Mouse (Mus musculus) neural tube, embryonic 13.5 days (tissue): ENCODE results near the gene Tlr3. TPM values are rescaled to one million over a fixed set of nuclear protein-coding genes. Genes with fewer than 3 reads are reported as not detected.

ENCODE experiments used
- polyA plus RNA-seq: library from polyadenylated mRNA; unstranded; fragments of >200 nt; fragmentation: Nextera tagmentation; extraction: Ambion mirVana; gene quantifications from 2 replicates; pipeline ENCODE4 v1.2.1, GENCODE M21; 2015

The Tlr3 gene
- polyA plus RNA-seq, 1 experiment from 2014 or later: 1.0 TPM

Other genes with a start within 250 kb of the Tlr3 start
- gene F11, start 149.0 kb downstream of the Tlr3 start, polyA plus RNA-seq: not detected in 2 replicates
- not detected in 2 replicates for gene Klkb1, start 116.2 kb downstream of the Tlr3 start, polyA plus RNA-seq
- not detected in 2 replicates for gene Gm45753, start 102.6 kb downstream of the Tlr3 start, polyA plus RNA-seq
- 1.9 and 2.3 TPM in 2 replicates for gene Cyp4v3, start 77.9 kb downstream of the Tlr3 start, polyA plus RNA-seq
- gene Fam149a, start 28.8 kb downstream of the Tlr3 start, polyA plus RNA-seq: 7.1 TPM in 2 replicates
- 50.5 and 59.3 TPM in 2 replicates for gene Sorbs2, start 96.7 kb upstream of the Tlr3 start, polyA plus RNA-seq